Mouse (Mus musculus): Measurements from ENCODE around the gene Rnf168. TPM values are rescaled to one million over a fixed set of nuclear protein-coding genes. Genes with fewer than 3 reads are reported as not detected.
A peak's percentile ranks its signal among the peaks of the same experiment; 100 is the strongest.
"Not testable (repeated sequence)": the region's sequence is repeated elsewhere in the genome, so short reads cannot be mapped to it uniquely, and the experiment has no call there.

Gene Rnf168
- 22.0 and 23.4 TPM in 2 replicates for polyA plus RNA-seq (2014; fragmentation: Nextera tagmentation; extraction: Ambion mirVana)

DNA sequence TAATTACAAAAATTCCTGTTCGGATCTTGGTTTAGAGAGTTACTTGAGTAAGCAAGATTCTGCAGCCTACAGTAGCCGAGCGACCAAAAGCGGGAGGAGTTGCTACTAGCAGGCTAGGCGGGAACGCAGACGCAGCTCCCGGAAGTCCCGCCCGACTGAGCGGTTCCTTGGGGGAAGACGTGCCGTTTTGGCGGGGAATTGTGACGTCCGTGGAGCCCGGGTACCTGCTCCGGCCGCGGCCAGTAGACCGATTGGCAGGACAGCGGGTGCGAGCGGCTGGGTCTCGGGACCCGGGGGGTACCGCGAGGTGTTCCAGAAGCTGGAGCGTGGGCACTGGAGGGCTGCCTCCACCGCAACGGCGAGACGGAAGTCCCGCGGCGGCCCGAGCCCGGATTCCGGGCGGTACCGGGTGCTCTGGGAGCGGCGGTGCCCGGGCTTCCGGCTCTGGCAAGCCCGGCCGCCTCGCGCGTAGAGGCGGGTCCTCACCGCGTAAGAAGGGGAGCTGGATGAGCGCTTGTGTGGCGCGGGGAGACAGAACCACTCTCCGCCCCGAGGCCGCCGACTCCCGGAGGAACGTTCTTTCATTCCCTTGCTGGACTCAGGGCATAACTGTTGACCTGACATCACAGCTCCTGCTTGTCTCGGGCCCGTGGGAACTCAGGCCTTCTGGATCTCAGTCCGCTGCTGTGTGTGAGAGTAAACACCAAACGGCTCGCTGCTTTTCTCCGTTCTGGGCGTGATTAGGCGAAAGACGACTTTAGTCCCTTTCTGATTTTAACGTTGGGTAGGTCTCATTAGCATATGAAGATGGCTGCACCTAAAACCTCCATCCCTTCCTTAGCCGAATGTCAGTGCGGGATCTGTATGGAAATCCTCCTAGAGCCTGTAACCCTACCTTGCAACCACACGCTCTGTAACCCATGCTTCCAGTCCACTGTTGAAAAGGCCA is at the start of gene Rnf168:
TSS of gene Rnf168 (plus strand) at position 152 of the 949 bp plus-strand sequence.
- under 1% methylated on average over 44 of the region's 75 CpGs for WGBS
- no peaks in the 10 kb centered on the region for H3K27me3 ChIP-seq (replicated peaks; ENCODE audit: control insufficient read depth, insufficient read depth, low read length)

GRCm38 (mm10) chr16:32232050-32232449 is 45.2 kb upstream of the Rnf168 start:
- 89% methylated on average over 3 of the region's 3 CpGs for WGBS
- not testable (repeated sequence) for H3K9me3 ChIP-seq (ENCODE audit: control insufficient read depth, low read length); ATAC-seq (ENCODE audit: low read depth); H3K27ac ChIP-seq (replicated peaks; ENCODE audit: low read depth, low read length); H3K27me3 ChIP-seq (replicated peaks; ENCODE audit: control insufficient read depth, insufficient read depth, low read length); H3K9ac ChIP-seq (ENCODE audit: low read depth, low read length); H3K4me1 ChIP-seq (ENCODE audit: control insufficient read depth, insufficient read depth, low read length); DNase-seq (ENCODE audit: low spot score); H3K4me2 ChIP-seq (ENCODE audit: low read depth, low read length); H3K4me3 ChIP-seq (ENCODE audit: low read depth, low read length)
- peaks cover 42% of the 10 kb centered on the region for H3K36me3 ChIP-seq (ENCODE audit: control insufficient read depth, insufficient read depth, low read length)

More for the DNA sequence above, at the start of gene Rnf168:
- Histone ChIP-seq H3K4me2 (ENCODE audit: low read depth, low read length) (peak within 1 kb of the TSS; percentile 73), H3K9ac (ENCODE audit: low read depth, low read length) (peak within 1 kb of the TSS; percentile 93), H3K27ac (replicated peaks; ENCODE audit: low read depth, low read length) (peak within 1 kb of the TSS; percentile 98), H3K9me3 (ENCODE audit: control insufficient read depth, low read length) (0 out of 2 replicates have a peak, but pooled peaks cover 5% of the 10 kb centered on the region), H3K36me3 (ENCODE audit: control insufficient read depth, insufficient read depth, low read length) (peaks cover 23% of the 10 kb centered on the region), H3K4me3 (ENCODE audit: low read depth, low read length) (peak within 1 kb of the TSS; percentile 86), H3K4me1 (ENCODE audit: control insufficient read depth, insufficient read depth, low read length) (peaks cover 15% of the 10 kb centered on the region)
- DNase-seq (ENCODE audit: low spot score) (peak; percentile 96), ATAC-seq (ENCODE audit: low read depth) (peak; percentile 96)

- no peak for DNase-seq (ENCODE audit: low spot score)
- Histone ChIP-seq H3K4me2 (ENCODE audit: low read depth, low read length) (no peak overlapping the region), H3K27me3 (replicated peaks; ENCODE audit: control insufficient read depth, insufficient read depth, low read length) (no peaks in the 10 kb centered on the region), H3K36me3 (ENCODE audit: control insufficient read depth, insufficient read depth, low read length) (peaks cover 57% of the 10 kb centered on the region), H3K27ac (replicated peaks; ENCODE audit: low read depth, low read length) (no peak overlapping the region), H3K4me1 (ENCODE audit: control insufficient read depth, insufficient read depth, low read length) (no peaks in the 10 kb centered on the region), H3K9ac (ENCODE audit: low read depth, low read length) (no peak overlapping the region), H3K4me3 (ENCODE audit: low read depth, low read length) (no peak overlapping the region), H3K9me3 (ENCODE audit: control insufficient read depth, low read length) (no peaks in the 10 kb centered on the region)
- WGBS, result 90% methylated on average over 19 of the region's 19 CpGs
- ATAC-seq (ENCODE audit: low read depth), result no peak
Measured at GRCm38 (mm10) chr16:32237930-32238680, 39.2 kb upstream of the Rnf168 start.

- no peak overlapping the region for H3K4me2 ChIP-seq (ENCODE audit: low read depth, low read length)
- ATAC-seq (ENCODE audit: low read depth) (no peak), DNase-seq (ENCODE audit: low spot score) (no peak)
- peaks cover 44% of the 10 kb centered on the region for H3K36me3 ChIP-seq (ENCODE audit: control insufficient read depth, insufficient read depth, low read length)
- peaks cover under 1% of the 10 kb centered on the region; the same call in 1 of the 2 replicates for H3K4me1 ChIP-seq (ENCODE audit: control insufficient read depth, insufficient read depth, low read length)
- H3K27me3 ChIP-seq (replicated peaks; ENCODE audit: control insufficient read depth, insufficient read depth, low read length), result no peaks in the 10 kb centered on the region
- 88% methylated on average over 2 of the region's 2 CpGs for WGBS
- H3K27ac ChIP-seq (replicated peaks; ENCODE audit: low read depth, low read length), result no peak overlapping the region
- no peak overlapping the region for H3K9ac ChIP-seq (ENCODE audit: low read depth, low read length)
- no peak overlapping the region for H3K4me3 ChIP-seq (ENCODE audit: low read depth, low read length)
- H3K9me3 ChIP-seq (ENCODE audit: control insufficient read depth, low read length), result no peaks in the 10 kb centered on the region
Measured at GRCm38 (mm10) chr16:32239428-32240312, 37.6 kb upstream of the Rnf168 start.

- 79% methylated on average over 3 of the region's 3 CpGs for WGBS
- no peak overlapping the region for H3K4me2 ChIP-seq (ENCODE audit: low read depth, low read length)
- DNase-seq (ENCODE audit: low spot score) (no peak), ATAC-seq (ENCODE audit: low read depth) (no peak)
- no peaks in the 10 kb centered on the region for H3K27me3 ChIP-seq (replicated peaks; ENCODE audit: control insufficient read depth, insufficient read depth, low read length)
- no peak overlapping the region for H3K27ac ChIP-seq (replicated peaks; ENCODE audit: low read depth, low read length)
- peaks cover 9% of the 10 kb centered on the region; the same call in 1 of the 2 replicates for H3K36me3 ChIP-seq (ENCODE audit: control insufficient read depth, insufficient read depth, low read length)
- H3K9ac ChIP-seq (ENCODE audit: low read depth, low read length), result no peak overlapping the region
- no peak overlapping the region for H3K4me3 ChIP-seq (ENCODE audit: low read depth, low read length)
- H3K9me3 ChIP-seq (ENCODE audit: control insufficient read depth, low read length), result no peaks in the 10 kb centered on the region
- peaks cover 22% of the 10 kb centered on the region for H3K4me1 ChIP-seq (ENCODE audit: control insufficient read depth, insufficient read depth, low read length)
Measured at GRCm38 (mm10) chr16:32243901-32244300, 33.4 kb upstream of the Rnf168 start.

GRCm38 (mm10) chr16:32246351-32246791 is 30.9 kb upstream of the Rnf168 start:
- Histone ChIP-seq H3K9ac (ENCODE audit: low read depth, low read length) (peak overlapping the region; percentile 88), H3K4me2 (ENCODE audit: low read depth, low read length) (peak overlapping the region; percentile 65), H3K4me1 (ENCODE audit: control insufficient read depth, insufficient read depth, low read length) (peaks cover 22% of the 10 kb centered on the region), H3K9me3 (ENCODE audit: control insufficient read depth, low read length) (no peaks in the 10 kb centered on the region), H3K4me3 (ENCODE audit: low read depth, low read length) (peak overlapping the region; percentile 80), H3K27me3 (replicated peaks; ENCODE audit: control insufficient read depth, insufficient read depth, low read length) (no peaks in the 10 kb centered on the region), H3K27ac (replicated peaks; ENCODE audit: low read depth, low read length) (peak overlapping the region; percentile 94), H3K36me3 (ENCODE audit: control insufficient read depth, insufficient read depth, low read length) (no peaks in the 10 kb centered on the region)
- ATAC-seq (ENCODE audit: low read depth) (peak; percentile 45), DNase-seq (ENCODE audit: low spot score) (peak; percentile 44)
- 0% methylated on average over 19 of the region's 41 CpGs for WGBS

GRCm38 (mm10) chr16:32246952-32247370 is 30.3 kb upstream of the Rnf168 start, which contains the start of the genes Fbxo45 and Wdr53:
Gene Fbxo45 (minus strand): TSS chr16:32247158.
Gene Wdr53 (plus strand): TSS chr16:32247227.
- peak within 1 kb of the TSS; percentile 65 for H3K4me2 ChIP-seq (ENCODE audit: low read depth, low read length)
- H3K27ac ChIP-seq (replicated peaks; ENCODE audit: low read depth, low read length), result peak within 1 kb of the TSS; percentile 94
- H3K4me3 ChIP-seq (ENCODE audit: low read depth, low read length), result peak within 1 kb of the TSS; percentile 80
- H3K9me3 ChIP-seq (ENCODE audit: control insufficient read depth, low read length), result no peaks in the 10 kb centered on the region
- H3K36me3 ChIP-seq (ENCODE audit: control insufficient read depth, insufficient read depth, low read length), result peaks cover 3% of the 10 kb centered on the region; the same call in 1 of the 2 replicates
- H3K4me1 ChIP-seq (ENCODE audit: control insufficient read depth, insufficient read depth, low read length), result peaks cover 22% of the 10 kb centered on the region
- DNase-seq (ENCODE audit: low spot score) (peak; percentile 98), ATAC-seq (ENCODE audit: low read depth) (peak; percentile 99)
- no peaks in the 10 kb centered on the region for H3K27me3 ChIP-seq (replicated peaks; ENCODE audit: control insufficient read depth, insufficient read depth, low read length)
- peak within 1 kb of the TSS; percentile 88 for H3K9ac ChIP-seq (ENCODE audit: low read depth, low read length)
- 0% methylated on average over 15 of the region's 48 CpGs for WGBS
